Mouse (Mus musculus): ENCODE measurements at regions not wholly inside any gene's neighbourhood (a gene's known extent, or its start where the extent isn't known, plus 50 kb on each side); places are given as distances from the start of the nearest gene placed in this dataset.
A peak's percentile ranks its signal among the peaks of the same experiment; 100 is the strongest.

DNA sequence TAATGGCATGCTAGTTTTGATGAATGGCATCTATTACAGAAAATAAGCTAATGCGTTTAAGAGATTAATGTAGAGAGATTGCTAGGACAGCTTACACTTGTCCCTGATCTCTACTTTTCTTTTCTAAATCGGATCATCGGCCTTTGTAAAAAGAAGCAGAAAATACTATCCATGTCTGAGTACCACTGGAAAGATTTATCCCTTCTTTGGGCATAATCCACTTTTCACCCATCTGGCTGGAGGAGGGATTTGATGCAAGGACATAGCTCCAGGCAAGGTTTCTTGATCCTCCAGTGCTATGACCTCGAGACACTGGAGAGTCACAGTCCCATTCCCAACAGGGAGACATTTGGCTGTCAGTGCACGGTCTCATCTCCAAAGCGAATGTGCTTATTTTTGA, 166.6 kb upstream of the Gm9747 start:
- WGBS, result 89% methylated on average over 6 of the region's 6 CpGs
- H3K36me3 ChIP-seq (ENCODE audit: control insufficient read depth, insufficient read depth, low read length), result no peaks in the 10 kb centered on the region
- H3K4me1 ChIP-seq (ENCODE audit: control insufficient read depth, insufficient read depth, low read length), result no peaks in the 10 kb centered on the region
- H3K9me3 ChIP-seq (ENCODE audit: control insufficient read depth, low read length), result no peaks in the 10 kb centered on the region
- H3K4me2 ChIP-seq (replicated peaks; ENCODE audit: low read depth, low read length), result no peak overlapping the region
- H3K9ac ChIP-seq (ENCODE audit: low read depth, low read length), result no peak overlapping the region
- no peak overlapping the region for H3K27ac ChIP-seq (ENCODE audit: low read depth, low read length)
- ATAC-seq (ENCODE audit: low FRiP score, low TSS enrichment), result no peak
- no peak overlapping the region for H3K4me3 ChIP-seq (ENCODE audit: low read length)
- no peaks in the 10 kb centered on the region for H3K27me3 ChIP-seq (ENCODE audit: control insufficient read depth, insufficient read depth, low read length)

DNA sequence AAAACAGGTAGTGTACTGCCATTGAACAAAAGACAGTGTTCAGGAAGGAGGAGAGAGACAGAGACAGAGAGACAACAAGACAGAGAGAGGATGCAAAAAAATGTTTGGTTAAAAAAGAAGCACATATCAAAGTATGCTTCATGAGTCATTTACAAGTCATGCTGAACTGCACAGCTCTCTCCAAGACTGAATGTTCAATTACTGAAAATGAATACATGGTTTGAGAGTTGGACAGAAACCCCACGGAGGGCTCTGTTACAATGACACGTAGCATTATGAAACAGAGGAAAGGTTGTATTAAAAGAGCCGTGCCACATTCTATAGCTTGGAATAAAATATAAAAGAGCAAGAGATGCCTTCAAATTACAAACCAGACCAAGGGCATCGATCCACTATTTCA, 164.3 kb upstream of the Gm9747 start:
- Histone ChIP-seq H3K9me3 (ENCODE audit: control insufficient read depth, low read length) (no peaks in the 10 kb centered on the region), H3K36me3 (ENCODE audit: control insufficient read depth, insufficient read depth, low read length) (no peaks in the 10 kb centered on the region), H3K4me3 (ENCODE audit: low read length) (no peak overlapping the region), H3K4me2 (replicated peaks; ENCODE audit: low read depth, low read length) (no peak overlapping the region), H3K9ac (ENCODE audit: low read depth, low read length) (no peak overlapping the region), H3K4me1 (ENCODE audit: control insufficient read depth, insufficient read depth, low read length) (no peaks in the 10 kb centered on the region), H3K27me3 (ENCODE audit: control insufficient read depth, insufficient read depth, low read length) (no peaks in the 10 kb centered on the region), H3K27ac (ENCODE audit: low read depth, low read length) (no peak overlapping the region)
- no peak for ATAC-seq (ENCODE audit: low FRiP score, low TSS enrichment)
- 90% methylated on average over 4 of the region's 4 CpGs for WGBS

DNA sequence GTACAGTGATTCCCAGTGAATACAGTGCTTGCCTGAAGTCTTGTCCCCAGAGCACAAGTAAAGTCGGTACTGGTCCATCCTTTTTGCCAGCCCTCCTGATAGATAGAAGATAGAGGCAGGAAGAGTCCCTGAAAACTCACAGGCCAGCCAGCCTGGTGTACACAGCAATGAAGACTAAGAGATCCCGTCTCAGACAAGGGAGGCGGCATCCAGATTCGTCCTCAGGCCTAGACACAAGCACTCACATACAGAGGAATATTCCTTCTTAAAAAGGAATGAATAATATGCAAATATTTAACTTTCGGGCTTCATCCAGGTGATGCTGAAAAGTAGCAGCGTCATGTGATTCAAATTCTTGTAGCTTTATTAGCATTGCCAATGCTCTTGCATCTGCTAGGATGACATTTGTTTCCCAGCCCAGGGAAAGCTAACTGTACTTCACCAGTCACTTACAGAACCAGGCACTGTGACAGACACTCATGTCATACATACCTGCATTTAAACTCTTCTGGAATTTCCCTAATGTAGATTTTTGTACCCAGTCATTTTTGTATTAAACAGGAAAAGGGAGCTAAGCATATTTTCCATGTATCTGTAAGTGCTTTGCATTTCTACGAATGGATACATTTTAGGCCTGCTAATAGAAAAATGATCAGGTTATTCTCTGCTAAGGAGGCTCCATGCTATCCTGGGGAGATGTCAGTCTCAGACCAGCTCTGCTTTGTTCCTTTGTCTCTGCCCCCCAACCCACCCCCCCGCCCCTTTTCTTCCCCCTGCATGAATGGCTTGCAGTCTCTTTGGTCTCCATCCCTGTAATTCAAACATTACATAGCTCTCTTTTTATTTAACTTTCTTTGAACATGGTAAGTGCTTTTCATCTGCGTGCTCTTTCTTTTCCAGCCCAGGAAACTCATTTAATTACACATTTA, 162.5 kb upstream of the Gm9747 start:
- WGBS, result 76% methylated on average over 9 of the region's 9 CpGs
- Histone ChIP-seq H3K9ac (ENCODE audit: low read depth, low read length) (no peak overlapping the region), H3K4me3 (ENCODE audit: low read length) (no peak overlapping the region), H3K27me3 (ENCODE audit: control insufficient read depth, insufficient read depth, low read length) (no peaks in the 10 kb centered on the region), H3K4me2 (replicated peaks; ENCODE audit: low read depth, low read length) (no peak overlapping the region), H3K4me1 (ENCODE audit: control insufficient read depth, insufficient read depth, low read length) (no peaks in the 10 kb centered on the region), H3K36me3 (ENCODE audit: control insufficient read depth, insufficient read depth, low read length) (no peaks in the 10 kb centered on the region), H3K27ac (ENCODE audit: low read depth, low read length) (no peak overlapping the region), H3K9me3 (ENCODE audit: control insufficient read depth, low read length) (no peaks in the 10 kb centered on the region)
- ATAC-seq (ENCODE audit: low FRiP score, low TSS enrichment), result no peak

DNA sequence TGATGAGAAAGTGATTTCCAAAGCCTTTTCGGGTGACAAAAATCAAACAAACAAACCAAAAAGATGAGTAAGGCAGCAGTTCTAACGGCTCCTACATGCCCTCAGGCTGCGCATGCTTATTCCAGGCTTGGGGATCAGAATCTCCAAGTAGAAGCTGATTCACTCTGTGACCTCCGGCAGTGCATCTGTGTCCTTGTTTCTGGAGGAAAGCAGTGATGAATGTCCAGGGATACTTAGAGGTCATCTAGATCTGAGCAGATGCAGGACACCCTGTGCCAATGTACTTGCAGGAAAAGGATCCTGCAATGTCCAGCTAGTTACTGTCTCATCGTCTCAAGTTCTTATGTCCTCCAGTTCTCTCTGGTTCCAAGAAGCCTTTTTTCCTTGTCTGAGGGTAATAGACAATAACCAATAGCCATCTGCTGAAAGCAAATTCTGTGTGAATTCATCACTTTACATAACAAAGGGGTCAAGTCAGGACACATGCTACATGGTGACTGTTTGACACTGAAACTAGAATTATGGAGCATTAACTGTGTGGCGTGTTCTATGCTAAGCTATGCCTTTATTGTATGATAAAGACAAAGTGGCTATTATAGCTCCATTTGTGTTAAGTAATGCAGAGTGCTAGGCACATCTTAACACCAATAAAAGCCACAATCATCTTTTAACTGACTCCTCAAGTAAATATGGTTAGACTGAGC, 143.6 kb upstream of the Gm9747 start:
- no peak overlapping the region for H3K4me2 ChIP-seq (replicated peaks; ENCODE audit: low read depth, low read length)
- H3K4me1 ChIP-seq (ENCODE audit: control insufficient read depth, insufficient read depth, low read length), result no peaks in the 10 kb centered on the region
- H3K9me3 ChIP-seq (ENCODE audit: control insufficient read depth, low read length), result no peaks in the 10 kb centered on the region
- ATAC-seq (ENCODE audit: low FRiP score, low TSS enrichment), result no peak
- H3K36me3 ChIP-seq (ENCODE audit: control insufficient read depth, insufficient read depth, low read length), result no peaks in the 10 kb centered on the region
- no peaks in the 10 kb centered on the region for H3K27me3 ChIP-seq (ENCODE audit: control insufficient read depth, insufficient read depth, low read length)
- H3K9ac ChIP-seq (ENCODE audit: low read depth, low read length), result no peak overlapping the region
- H3K27ac ChIP-seq (ENCODE audit: low read depth, low read length), result no peak overlapping the region
- no peak overlapping the region for H3K4me3 ChIP-seq (ENCODE audit: low read length)
- 81% methylated on average over 6 of the region's 6 CpGs for WGBS

DNA sequence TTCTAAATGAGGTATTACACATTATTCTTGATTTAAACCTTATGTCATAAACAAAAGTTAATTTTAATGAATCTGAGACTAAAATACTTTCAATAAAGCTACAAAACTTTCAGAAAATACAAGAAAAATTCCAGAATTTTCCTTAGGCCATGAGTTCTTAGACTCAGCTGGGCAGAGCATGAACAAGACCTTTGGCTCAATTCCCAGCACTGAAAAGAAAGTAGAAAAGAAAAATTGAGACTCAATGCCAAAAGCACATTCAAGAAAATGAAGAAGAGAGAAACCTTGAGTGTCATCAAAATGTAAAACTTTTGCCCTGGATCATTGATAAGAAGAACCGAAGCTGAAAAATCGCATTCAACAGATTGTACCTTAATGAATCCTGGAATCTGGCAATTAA, 137.8 kb upstream of the Gm9747 start:
- Histone ChIP-seq H3K27ac (ENCODE audit: low read depth, low read length) (no peak overlapping the region), H3K9me3 (ENCODE audit: control insufficient read depth, low read length) (no peaks in the 10 kb centered on the region), H3K4me3 (ENCODE audit: low read length) (no peak overlapping the region), H3K4me1 (ENCODE audit: control insufficient read depth, insufficient read depth, low read length) (no peaks in the 10 kb centered on the region), H3K9ac (ENCODE audit: low read depth, low read length) (no peak overlapping the region), H3K36me3 (ENCODE audit: control insufficient read depth, insufficient read depth, low read length) (no peaks in the 10 kb centered on the region), H3K27me3 (ENCODE audit: control insufficient read depth, insufficient read depth, low read length) (no peaks in the 10 kb centered on the region), H3K4me2 (replicated peaks; ENCODE audit: low read depth, low read length) (no peak overlapping the region)
- WGBS, result 97% methylated on average over 2 of the region's 2 CpGs
- ATAC-seq (ENCODE audit: low FRiP score, low TSS enrichment), result no peak

DNA sequence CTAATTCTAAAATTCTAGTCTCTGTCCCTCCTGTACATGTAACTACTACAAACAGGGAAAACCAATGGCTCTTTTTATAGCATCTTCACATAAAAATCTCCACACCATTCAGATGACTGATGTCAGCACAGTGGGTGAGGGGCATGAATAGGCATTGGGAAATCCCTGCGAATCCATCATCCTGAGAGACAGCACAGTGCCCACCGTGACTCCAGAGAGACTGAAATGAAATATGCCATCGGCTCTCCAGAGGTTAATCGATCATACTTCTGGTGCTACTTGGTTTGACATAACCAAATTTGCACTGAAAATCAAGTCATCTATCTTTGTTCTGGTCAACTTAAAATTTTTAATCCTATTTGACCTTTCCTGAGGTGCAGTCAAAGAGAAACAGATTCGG, 126.2 kb upstream of the Gm9747 start:
- no peaks in the 10 kb centered on the region for H3K4me1 ChIP-seq (ENCODE audit: control insufficient read depth, insufficient read depth, low read length)
- H3K4me2 ChIP-seq (replicated peaks; ENCODE audit: low read depth, low read length), result no peak overlapping the region
- WGBS, result 86% methylated on average over 5 of the region's 5 CpGs
- H3K9ac ChIP-seq (ENCODE audit: low read depth, low read length), result no peak overlapping the region
- H3K4me3 ChIP-seq (ENCODE audit: low read length), result no peak overlapping the region
- no peak for ATAC-seq (ENCODE audit: low FRiP score, low TSS enrichment)
- no peak overlapping the region for H3K27ac ChIP-seq (ENCODE audit: low read depth, low read length)
- H3K36me3 ChIP-seq (ENCODE audit: control insufficient read depth, insufficient read depth, low read length), result no peaks in the 10 kb centered on the region
- no peaks in the 10 kb centered on the region for H3K27me3 ChIP-seq (ENCODE audit: control insufficient read depth, insufficient read depth, low read length)
- no peaks in the 10 kb centered on the region for H3K9me3 ChIP-seq (ENCODE audit: control insufficient read depth, low read length)

DNA sequence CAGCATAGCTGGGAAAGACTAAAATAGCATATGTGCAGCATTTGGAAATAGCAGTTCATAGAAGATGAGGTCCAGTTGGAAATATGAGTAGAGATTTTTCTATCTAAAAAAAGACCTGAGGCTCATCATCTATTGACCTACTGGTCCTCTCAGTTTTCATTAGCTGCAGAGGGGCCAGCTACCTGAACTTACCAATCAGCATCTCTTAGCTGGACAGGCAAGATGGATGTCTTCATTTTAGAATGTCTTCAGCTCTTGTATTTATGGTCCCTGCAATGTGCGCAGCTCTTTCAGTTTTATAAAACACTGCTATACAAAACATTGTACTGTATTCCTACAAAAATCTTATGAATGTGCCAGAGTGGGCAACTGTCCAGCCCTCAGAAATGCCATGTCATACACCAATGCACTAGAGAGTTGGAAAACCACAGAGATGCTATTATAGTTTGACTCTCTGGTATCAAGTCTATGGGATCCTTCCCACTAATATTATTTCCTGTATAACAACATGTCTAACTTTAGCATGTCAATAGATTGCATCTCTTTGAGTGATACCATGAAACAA, 122.8 kb upstream of the Gm9747 start:
- no peaks in the 10 kb centered on the region for H3K27me3 ChIP-seq (ENCODE audit: control insufficient read depth, insufficient read depth, low read length)
- no peak overlapping the region for H3K9ac ChIP-seq (ENCODE audit: low read depth, low read length)
- WGBS, result 86% methylated on average over 1 of the region's 1 CpGs
- H3K9me3 ChIP-seq (ENCODE audit: control insufficient read depth, low read length), result no peaks in the 10 kb centered on the region
- no peak for ATAC-seq (ENCODE audit: low FRiP score, low TSS enrichment)
- H3K4me3 ChIP-seq (ENCODE audit: low read length), result no peak overlapping the region
- no peaks in the 10 kb centered on the region for H3K36me3 ChIP-seq (ENCODE audit: control insufficient read depth, insufficient read depth, low read length)
- no peak overlapping the region for H3K27ac ChIP-seq (ENCODE audit: low read depth, low read length)
- no peak overlapping the region for H3K4me2 ChIP-seq (replicated peaks; ENCODE audit: low read depth, low read length)
- H3K4me1 ChIP-seq (ENCODE audit: control insufficient read depth, insufficient read depth, low read length), result no peaks in the 10 kb centered on the region

DNA sequence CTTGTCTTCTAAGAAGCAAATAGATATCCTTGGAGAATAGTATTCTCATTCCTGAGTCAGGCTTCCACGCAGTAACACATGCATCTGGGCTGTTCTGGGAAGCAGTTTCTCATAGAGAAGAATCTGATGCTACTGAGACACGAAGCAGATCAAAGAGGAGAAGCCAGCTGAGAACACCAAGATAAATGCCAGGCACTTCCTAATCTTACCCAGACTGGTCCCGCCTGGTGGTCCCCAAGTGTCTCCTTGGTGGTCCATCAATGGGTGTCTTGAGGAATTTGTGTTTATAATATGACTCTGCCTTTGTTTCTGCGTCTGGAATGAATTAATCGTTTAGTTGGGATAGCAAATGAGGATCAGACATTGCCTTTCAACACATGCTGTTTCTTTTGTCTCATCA, 120.5 kb upstream of the Gm9747 start:
- H3K4me1 ChIP-seq (ENCODE audit: control insufficient read depth, insufficient read depth, low read length), result no peaks in the 10 kb centered on the region
- 62% methylated on average over 5 of the region's 5 CpGs for WGBS

DNA sequence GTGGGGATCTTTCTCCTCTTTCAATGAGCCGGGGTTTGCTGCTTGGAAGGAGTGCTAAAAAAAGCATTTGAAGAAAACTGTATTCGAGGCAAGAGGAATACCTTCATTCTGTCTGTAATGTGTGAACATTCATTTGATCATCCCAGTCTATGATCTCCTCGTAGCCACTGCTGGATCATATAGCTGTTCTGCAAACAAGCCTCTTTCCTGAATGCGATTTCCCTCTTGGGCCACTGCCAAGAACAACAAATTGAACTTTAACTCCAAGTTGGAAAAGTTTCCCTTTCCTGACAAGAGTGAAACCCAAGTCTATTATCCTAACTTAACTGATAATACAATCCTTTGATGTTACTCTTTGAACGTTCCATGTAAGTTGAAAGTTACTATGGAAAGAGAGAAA, 108.4 kb upstream of the Gm9747 start:
- H3K4me2 ChIP-seq (replicated peaks; ENCODE audit: low read depth, low read length), result no peak overlapping the region
- H3K27me3 ChIP-seq (ENCODE audit: control insufficient read depth, insufficient read depth, low read length), result no peaks in the 10 kb centered on the region
- ATAC-seq (ENCODE audit: low FRiP score, low TSS enrichment), result peak; percentile 49; the same call in 1 of the 2 replicates
- H3K9me3 ChIP-seq (ENCODE audit: control insufficient read depth, low read length), result no peaks in the 10 kb centered on the region
- no peaks in the 10 kb centered on the region for H3K4me1 ChIP-seq (ENCODE audit: control insufficient read depth, insufficient read depth, low read length)
- no peaks in the 10 kb centered on the region for H3K36me3 ChIP-seq (ENCODE audit: control insufficient read depth, insufficient read depth, low read length)
- no peak overlapping the region for H3K27ac ChIP-seq (ENCODE audit: low read depth, low read length)
- no peak overlapping the region for H3K9ac ChIP-seq (ENCODE audit: low read depth, low read length)
- no peak overlapping the region for H3K4me3 ChIP-seq (ENCODE audit: low read length)
- 19% methylated on average over 5 of the region's 5 CpGs for WGBS

More for the DNA sequence above, 120.5 kb upstream of the Gm9747 start:
- no peaks in the 10 kb centered on the region for H3K9me3 ChIP-seq (ENCODE audit: control insufficient read depth, low read length)
- H3K4me3 ChIP-seq (ENCODE audit: low read length), result no peak overlapping the region
- ATAC-seq (ENCODE audit: low FRiP score, low TSS enrichment), result no peak
- no peak overlapping the region for H3K4me2 ChIP-seq (replicated peaks; ENCODE audit: low read depth, low read length)
- no peaks in the 10 kb centered on the region for H3K36me3 ChIP-seq (ENCODE audit: control insufficient read depth, insufficient read depth, low read length)
- no peak overlapping the region for H3K9ac ChIP-seq (ENCODE audit: low read depth, low read length)
- no peaks in the 10 kb centered on the region for H3K27me3 ChIP-seq (ENCODE audit: control insufficient read depth, insufficient read depth, low read length)
- H3K27ac ChIP-seq (ENCODE audit: low read depth, low read length), result no peak overlapping the region

Measured in kidney, embryonic 14.5 days (tissue).